Mouse (Mus musculus) adrenal gland, postnatal 25 days (tissue): ENCODE measurements around the gene Lsm10. TPM values are rescaled to one million over a fixed set of nuclear protein-coding genes. Genes with fewer than 3 reads are reported as not detected.

Source experiments
- DNase-seq: peaks from one replicate; pipeline ENCODE4 v3.0.0; 2021; ENCODE audit warnings: mixed read lengths
- total RNA-seq: library from RNA; stranded (reverse); gene quantifications from 2 replicates; pipeline ENCODE4 v1.2.3, GENCODE M21; 2021

The Lsm10 gene
- total RNA-seq, 1 experiment from 2014 or later, result 45.4 TPM

- no peak for DNase-seq
These were observed 22.2 kb downstream of the Lsm10 start for GRCm38 (mm10) chr4:126118651-126119050.

- no peak for DNase-seq
These were observed 22.6 kb downstream of the Lsm10 start for GRCm38 (mm10) chr4:126119051-126119450.

- no peak for DNase-seq
These were observed 23.6 kb downstream of the Lsm10 start for GRCm38 (mm10) chr4:126120052-126120451.

- DNase-seq, result no peak
These were observed 24.1 kb downstream of the Lsm10 start for GRCm38 (mm10) chr4:126120506-126120905.

GRCm38 (mm10) chr4:126123309-126124040 lies 27.1 kb downstream of the Lsm10 start:
- no peak for DNase-seq

- no peak for DNase-seq
These were observed 34.1 kb downstream of the Lsm10 start for GRCm38 (mm10) chr4:126130502-126130901.

- peak; percentile 53 for DNase-seq
These were observed 35.1 kb downstream of the Lsm10 start for GRCm38 (mm10) chr4:126131290-126132121.

- DNase-seq, result no peak
These were observed 36.3 kb downstream of the Lsm10 start for GRCm38 (mm10) chr4:126132636-126133264.

GRCm38 (mm10) chr4:126134236-126134635 lies 37.8 kb downstream of the Lsm10 start:
- DNase-seq, result no peak

GRCm38 (mm10) chr4:126134639-126135038 lies 38.2 kb downstream of the Lsm10 start:
- no peak for DNase-seq

GRCm38 (mm10) chr4:126137773-126138172 lies 41.4 kb downstream of the Lsm10 start:
- no peak for DNase-seq

GRCm38 (mm10) chr4:126141021-126141420 lies 44.6 kb downstream of the Lsm10 start:
- no peak for DNase-seq

- DNase-seq, result no peak
These were observed 49.0 kb downstream of the Lsm10 start for GRCm38 (mm10) chr4:126145396-126145795.

GRCm38 (mm10) chr4:126146974-126147532 lies 50.6 kb downstream of the Lsm10 start:
- DNase-seq, result no peak

- DNase-seq, result peak; percentile 56
These were observed 51.2 kb downstream of the Lsm10 start, which contains the start of gene Eva1b for GRCm38 (mm10) chr4:126147533-126148160. Eva1b (plus strand) TSS chr4:126147744.

Other genes with a start within 250 kb of the Lsm10 start
- gene Csf3r, start 72.1 kb upstream of the Lsm10 start, total RNA-seq, result 0.88 and 1.5 TPM in 2 replicates
- gene Mrps15, start 49.7 kb upstream of the Lsm10 start, total RNA-seq, result 74.4 and 98.0 TPM in 2 replicates
- 7.2 and 12.2 TPM in 2 replicates for gene Oscp1, start 38.1 kb upstream of the Lsm10 start, total RNA-seq
- gene Stk40, start 7.3 kb downstream of the Lsm10 start, total RNA-seq, result 41.2 and 43.1 TPM in 2 replicates
- gene Eva1b, start 51.1 kb downstream of the Lsm10 start, total RNA-seq, result 23.4 and 33.9 TPM in 2 replicates
- 2.8 and 3.2 TPM in 2 replicates for gene Sh3d21, start 66.9 kb downstream of the Lsm10 start, total RNA-seq
- gene Thrap3, start 106.1 kb downstream of the Lsm10 start, total RNA-seq, result 190 and 232 TPM in 2 replicates
- gene Map7d1, start 159.7 kb downstream of the Lsm10 start, total RNA-seq, result 55.0 and 68.0 TPM in 2 replicates
- gene Trappc3, start 165.7 kb downstream of the Lsm10 start, total RNA-seq, result 88.0 and 93.9 TPM in 2 replicates
- 1.7 and 2.4 TPM in 2 replicates for gene Col8a2, start 190.2 kb downstream of the Lsm10 start, total RNA-seq
- 27.6 and 38.9 TPM in 2 replicates for gene Adprhl2, start 225.1 kb downstream of the Lsm10 start, total RNA-seq
- 2.4 and 2.6 TPM in 2 replicates for gene Tekt2, start 229.1 kb downstream of the Lsm10 start, total RNA-seq